Comparison of ENCODE assay signal across 26 mouse cellular contexts in the genomic region with DNA sequence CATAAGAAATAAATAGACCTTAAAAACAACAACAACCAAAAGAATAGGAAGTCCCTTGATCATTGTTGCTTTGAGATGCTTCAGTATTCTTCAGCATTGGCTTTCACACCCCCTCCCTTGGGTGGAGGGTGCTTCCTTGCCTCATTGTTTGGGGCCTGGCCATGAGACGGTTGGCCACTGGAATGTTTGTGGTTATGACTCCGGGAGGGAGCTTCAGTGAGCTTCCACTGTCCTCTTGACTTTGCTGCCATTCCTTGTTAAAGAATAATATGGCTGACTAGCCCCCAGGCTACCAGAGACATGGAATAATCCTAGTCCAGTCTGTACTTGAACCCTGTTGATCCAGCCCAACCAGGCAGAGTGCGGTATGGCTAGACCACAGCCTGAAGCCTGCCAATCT. TPM values are rescaled to one million over a fixed set of nuclear protein-coding genes. Genes with fewer than 3 reads are reported as not detected.
"Had no signal": no experiment of that assay in that cellular context is flagged by ENCODE, and none has a peak within 500 bp of the region (broad histone marks: within the 10 kb centered on the region; RNA-seq: fewer than 3 reads in every experiment).

No protein-coding gene starts in this region.

- H3K9me3 ChIP-seq: lung, embryonic 15.5 days; midbrain, embryonic 13.5 days; midbrain, embryonic 15.5 days; neural tube, embryonic 13.5 days; neural tube, embryonic 15.5 days; stomach, embryonic 15.5 days had no signal

- H3K36me3 ChIP-seq: lung, embryonic 15.5 days had no signal

- H3K9ac ChIP-seq: liver, postnatal 0 days; lung, embryonic 15.5 days; midbrain, embryonic 13.5 days; midbrain, embryonic 15.5 days; neural tube, embryonic 13.5 days; neural tube, embryonic 15.5 days; stomach, embryonic 15.5 days had no signal

- ATAC-seq: liver, postnatal 0 days; lung, postnatal 0 days; midbrain, embryonic 13.5 days; midbrain, embryonic 15.5 days had no signal

- DNase-seq: liver, postnatal 0 days; lung, adult 2 months; lung, postnatal 14 days; lung, postnatal 36 days; retina, postnatal 1 day; right cerebral cortex, adult 18-20 months; thymus, adult 2 months; thymus, postnatal 25 days; thymus, postnatal 4 days had no signal

- H3K27me3 ChIP-seq: lung, embryonic 15.5 days; midbrain, embryonic 13.5 days; midbrain, embryonic 15.5 days; neural tube, embryonic 13.5 days; neural tube, embryonic 15.5 days; stomach, embryonic 15.5 days had no signal

- H3K27ac ChIP-seq: lung, embryonic 15.5 days; macrophage; midbrain, embryonic 13.5 days; midbrain, embryonic 15.5 days; neural tube, embryonic 13.5 days; neural tube, embryonic 15.5 days; stomach, embryonic 15.5 days; stomach, postnatal 0 days had no signal

- H3K4me2 ChIP-seq: lung, embryonic 15.5 days; midbrain, embryonic 11.5 days; midbrain, embryonic 13.5 days; midbrain, embryonic 15.5 days; neural tube, embryonic 13.5 days; neural tube, embryonic 15.5 days; stomach, embryonic 15.5 days had no signal

- H3K4me1 ChIP-seq: stomach, embryonic 15.5 days had no signal

- H3K4me3 ChIP-seq: lung, embryonic 15.5 days; megakaryocyte, embryonic 14.5 days; midbrain, embryonic 13.5 days; midbrain, embryonic 15.5 days; neural tube, embryonic 13.5 days; neural tube, embryonic 15.5 days; stomach, embryonic 15.5 days had no signal

RNA-seq across cellular contexts. Expression of a gene that starts 29.7 kb away (rescaled TPM):
- total RNA-seq: megakaryocyte progenitor cell, adult 5-6 weeks; midbrain, postnatal 0 days; monocyte, adult 5-6 weeks had no signal
- polyA plus RNA-seq: liver, postnatal 0 days; lung, adult 2 months; lung, postnatal 0 days; macrophage; midbrain, embryonic 11.5 days; midbrain, embryonic 15.5 days; midbrain, postnatal 0 days; neural tube, embryonic 11.5 days; neural tube, embryonic 13.5 days; neural tube, embryonic 15.5 days; spleen, adult 2 months; stomach, postnatal 0 days; thymus, adult 2 months; urinary bladder, adult 2 months had no signal

RNA-seq across cellular contexts. Expression of a gene that starts 52.1 kb away (rescaled TPM):
- total RNA-seq: megakaryocyte progenitor cell, adult 5-6 weeks; midbrain, postnatal 0 days; monocyte, adult 5-6 weeks had no signal
- polyA plus RNA-seq: liver, postnatal 0 days; macrophage; midbrain, embryonic 11.5 days; midbrain, embryonic 13.5 days; neural tube, embryonic 11.5 days; neural tube, embryonic 13.5 days; neural tube, embryonic 15.5 days; spleen, adult 2 months had no signal
